Mouse (Mus musculus) left cerebral cortex, adult 9 months (tissue): ENCODE data around the gene Btbd9.

Experiments
- DNase-seq, 2 experiments: peaks; one replicate each; pipeline ENCODE4 v3.0.0; 2022; ENCODE audit warnings: low spot score in 2 of 2

The Btbd9 gene

DNA sequence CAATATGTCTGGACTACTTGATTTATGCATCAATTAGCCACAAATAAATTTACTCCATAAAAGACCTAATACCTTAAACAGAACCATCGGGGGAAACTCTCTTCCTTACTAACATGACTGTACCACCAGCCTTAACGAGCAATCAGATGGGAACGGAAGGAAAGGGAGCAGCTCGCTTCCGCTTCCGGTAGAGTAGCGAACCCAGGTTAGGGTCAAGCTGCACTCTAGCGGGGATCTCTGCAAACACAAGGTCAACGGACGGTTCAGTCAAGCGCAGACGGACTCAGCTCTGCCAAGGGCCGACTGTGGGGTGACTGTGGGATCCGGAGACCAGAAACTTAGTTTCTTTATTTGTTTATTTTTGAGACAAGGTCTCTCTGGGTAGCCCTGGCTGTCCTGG lies 25.9 kb upstream of the Btbd9 start:
- no peak for DNase-seq

DNA sequence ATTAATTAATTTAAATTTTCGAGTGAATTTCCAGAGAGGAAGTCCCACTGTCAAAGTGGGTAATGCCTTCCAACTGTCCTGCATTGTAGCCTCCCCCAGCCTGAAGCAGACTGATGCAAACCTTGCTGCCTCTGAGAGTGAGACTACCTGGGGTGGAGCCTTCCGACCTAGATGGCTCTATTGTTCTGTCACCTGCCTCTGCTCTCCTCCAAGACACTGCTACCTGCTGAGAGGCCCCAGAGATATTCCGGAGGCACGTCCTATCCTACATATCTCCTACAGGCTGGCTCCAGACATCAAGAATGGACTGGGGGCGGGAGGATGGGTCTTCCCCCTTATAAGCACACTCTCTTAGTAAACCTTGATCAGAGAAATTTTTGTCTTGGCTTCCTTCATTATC lies 22.0 kb upstream of the Btbd9 start:
- no peak for DNase-seq

DNA sequence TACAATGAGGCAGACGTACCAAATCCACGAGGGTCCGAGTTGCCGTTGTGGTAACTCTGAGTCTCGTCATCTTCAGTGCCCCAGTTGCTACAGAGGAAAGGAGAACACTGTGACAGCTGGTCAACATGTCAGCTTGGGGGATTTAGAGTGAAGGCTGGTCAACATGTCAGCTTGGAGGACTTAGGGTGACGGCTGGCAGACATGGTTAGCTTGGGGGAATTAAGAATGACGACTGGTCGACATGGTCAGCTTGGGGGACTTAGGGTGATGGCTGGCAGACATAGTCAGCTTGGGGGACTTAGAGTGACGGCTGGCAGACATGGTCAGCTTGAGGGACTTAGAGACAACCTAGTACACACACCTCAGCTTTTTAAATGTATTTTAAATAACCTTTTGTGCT lies 21.5 kb upstream of the Btbd9 start:
- DNase-seq = no peak

DNA sequence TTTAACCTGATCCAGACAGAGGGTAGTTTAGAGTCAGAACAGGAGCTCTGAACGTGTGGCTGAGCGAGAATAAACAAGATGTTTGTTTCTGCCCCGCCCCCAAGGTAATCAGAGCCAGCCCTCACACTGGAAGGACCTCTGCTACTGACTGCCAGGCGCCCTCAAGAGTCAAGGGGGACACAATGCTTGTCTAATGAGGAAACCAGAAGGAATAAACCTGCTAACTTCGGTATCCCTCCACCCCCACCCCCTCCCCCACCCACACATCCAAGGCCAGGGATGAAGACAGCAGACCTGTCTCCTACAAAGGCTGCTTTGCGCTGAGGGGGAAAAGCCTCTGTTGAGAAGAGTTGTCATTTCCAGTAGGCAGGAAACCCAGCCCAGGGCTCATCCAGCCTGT lies 18.6 kb upstream of the Btbd9 start:
- no peak for DNase-seq

DNA sequence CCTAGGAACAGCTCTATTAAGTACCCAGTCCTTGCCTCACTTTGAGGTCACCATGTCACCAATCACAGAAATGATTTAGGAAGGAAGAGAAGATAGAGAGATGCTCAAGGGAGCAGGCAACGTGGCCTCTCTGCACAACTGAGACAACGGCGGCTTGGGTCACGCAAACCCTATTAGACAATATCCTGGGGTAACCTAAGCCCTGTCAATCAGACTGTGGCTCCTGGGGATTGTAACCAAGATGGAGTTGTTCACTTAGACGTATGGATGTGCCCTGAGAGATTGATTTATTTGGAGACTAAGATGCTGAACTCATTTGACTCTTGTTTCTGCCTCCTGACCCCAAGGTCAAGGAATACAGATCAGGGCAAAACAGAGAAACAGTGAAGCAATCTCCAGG lies 18.1 kb upstream of the Btbd9 start:
- DNase-seq = no peak

DNA sequence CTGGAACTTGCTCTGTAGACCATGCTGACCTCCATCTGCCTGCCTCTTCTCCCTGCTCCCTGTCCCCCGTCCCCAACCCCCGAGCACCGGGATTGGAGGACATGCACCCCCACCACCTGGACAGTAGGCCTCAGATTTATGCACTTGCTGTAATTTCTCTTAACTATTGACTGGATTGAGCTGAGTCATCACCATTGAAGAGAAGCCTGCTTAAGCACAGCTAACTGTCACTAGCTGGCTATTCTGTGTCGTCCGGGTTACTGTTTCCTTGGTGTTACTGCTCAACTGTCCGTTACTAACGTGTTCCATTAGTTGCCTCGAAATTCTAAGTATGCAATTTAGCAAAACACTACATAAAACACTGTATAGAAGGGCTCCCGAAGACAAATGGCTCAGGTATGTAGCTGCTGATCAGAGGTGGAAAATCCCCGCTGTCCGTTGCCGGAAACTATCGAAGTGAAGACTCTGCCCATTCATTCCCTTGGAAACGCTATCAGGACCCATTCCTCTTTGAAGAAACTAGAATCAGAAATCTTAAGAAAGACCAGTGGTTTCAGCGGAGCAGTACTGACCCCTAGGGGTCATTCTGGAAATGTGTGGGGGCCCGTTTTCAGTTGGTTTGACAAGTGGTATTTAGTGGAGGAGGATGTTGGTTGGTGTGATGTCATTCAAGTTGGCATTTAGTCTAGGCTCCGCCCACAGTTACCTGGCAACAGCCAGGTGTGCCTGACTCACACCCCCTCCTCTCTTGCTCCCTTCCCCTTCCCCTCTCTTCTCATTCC lies 14.3 kb upstream of the Btbd9 start:
- peak in 1 of 2 experiments; percentile 81 for DNase-seq

DNA sequence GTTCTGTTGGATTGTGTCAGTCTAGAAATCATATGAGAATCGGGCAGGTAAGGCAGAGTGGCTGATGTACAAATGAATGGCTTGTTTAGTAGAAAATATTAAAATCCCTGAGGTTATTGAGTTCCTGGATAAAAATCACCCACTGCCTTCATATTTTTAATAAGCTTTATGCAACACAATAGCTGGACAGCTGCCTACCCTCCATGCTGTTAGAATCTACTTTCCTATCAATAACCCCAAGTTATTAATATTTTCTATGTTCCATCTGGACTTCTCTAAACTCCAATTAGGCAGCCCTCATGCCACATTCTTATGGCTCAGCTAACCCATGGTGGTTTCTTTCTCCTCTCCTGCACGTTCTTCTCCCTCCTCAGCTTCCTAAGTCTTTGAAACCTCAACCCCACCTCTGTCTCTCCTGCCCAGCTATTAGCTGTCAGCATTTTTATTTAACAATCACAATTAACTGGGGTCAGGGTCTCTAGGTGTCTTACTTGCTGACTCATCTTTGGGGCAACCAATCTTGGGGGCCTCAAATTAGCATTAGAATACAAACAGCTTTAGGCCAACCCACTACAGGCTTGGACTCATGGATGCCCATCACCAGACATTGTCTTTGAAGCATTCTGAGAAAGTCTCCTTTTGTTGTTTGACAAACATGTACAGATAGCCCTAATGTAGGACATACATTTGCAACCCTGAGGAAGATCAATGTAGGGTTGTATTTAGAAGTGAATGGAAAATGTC lies 7.1 kb upstream of the Btbd9 start:
- no peak for DNase-seq

DNA sequence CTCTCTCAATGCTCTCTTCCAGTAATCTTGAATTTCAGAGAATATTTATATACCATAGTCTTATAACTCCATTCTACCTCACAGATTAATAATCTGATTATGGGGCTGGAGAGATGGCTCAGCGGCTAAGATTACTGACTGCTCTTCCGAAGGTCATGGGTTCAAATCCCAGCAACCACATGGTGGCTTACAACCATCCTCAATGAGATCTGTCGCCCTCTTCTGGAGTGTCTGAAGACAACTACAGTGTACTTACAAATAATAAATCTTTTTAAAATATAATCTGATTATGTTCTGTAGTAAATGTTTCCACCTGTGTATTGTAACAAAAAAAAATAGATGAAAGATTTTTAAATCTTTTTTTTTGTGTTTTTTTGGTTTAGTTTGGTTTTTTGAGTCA lies 6.0 kb upstream of the Btbd9 start:
- DNase-seq = no peak

DNA sequence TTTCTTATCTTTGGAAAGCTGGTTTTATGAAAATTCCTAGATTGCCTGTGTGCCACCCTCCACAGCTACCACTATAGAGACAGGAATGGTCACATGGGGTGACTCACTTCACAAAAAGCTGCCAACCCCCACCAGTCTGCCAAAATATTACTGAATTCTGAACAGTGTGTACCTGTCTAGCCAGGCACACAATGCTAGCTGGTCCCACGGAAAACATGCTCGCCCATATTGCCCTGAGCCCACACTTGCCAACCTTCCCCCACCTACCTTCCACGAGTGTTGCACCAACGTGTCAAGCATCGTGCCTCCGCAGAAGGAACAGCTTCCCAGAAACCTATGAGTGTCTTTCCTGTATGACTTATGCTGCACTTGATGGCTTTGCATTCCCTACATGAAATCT lies 4.9 kb upstream of the Btbd9 start:
- peak in 1 of 2 experiments; percentile 82 for DNase-seq

DNA sequence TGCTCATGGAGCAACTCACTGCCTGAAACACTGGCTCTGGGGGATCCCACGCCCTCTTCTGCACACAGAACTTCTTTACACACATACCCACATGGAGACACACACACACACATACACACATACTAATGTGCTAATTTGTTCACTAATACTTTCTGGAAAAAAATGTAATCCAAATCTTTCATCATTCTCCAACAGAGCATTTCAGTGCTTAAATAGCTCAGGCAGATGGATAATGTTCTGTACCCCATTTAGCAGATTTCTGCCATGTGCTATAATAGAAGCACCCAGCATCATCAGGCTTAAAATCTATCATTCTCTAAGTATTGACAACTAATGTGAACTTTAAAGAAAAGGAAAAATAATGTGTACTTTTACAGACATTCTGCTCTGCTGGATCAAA lies 4.5 kb upstream of the Btbd9 start:
- no peak for DNase-seq

DNA sequence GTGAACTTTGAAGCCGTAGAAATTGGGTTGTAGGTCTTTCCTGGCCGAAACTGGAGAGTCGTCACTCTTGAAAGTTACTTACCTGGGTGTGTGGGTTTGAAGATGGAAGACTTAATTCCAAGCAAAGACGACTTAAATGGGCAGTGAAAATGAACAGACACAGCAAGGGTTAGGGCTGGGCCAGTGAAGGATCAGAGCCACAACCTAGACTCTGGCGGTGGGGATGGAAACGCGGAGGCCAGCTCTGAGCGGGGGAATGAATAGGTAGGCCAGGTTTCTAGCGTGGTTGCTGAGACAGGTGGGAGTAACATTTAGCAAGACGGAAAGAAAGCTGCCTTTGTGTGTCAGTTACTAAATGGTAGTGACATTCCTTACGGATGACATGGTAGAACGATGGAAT lies 658 bp upstream of the Btbd9 start:
- DNase-seq = no peak

DNA sequence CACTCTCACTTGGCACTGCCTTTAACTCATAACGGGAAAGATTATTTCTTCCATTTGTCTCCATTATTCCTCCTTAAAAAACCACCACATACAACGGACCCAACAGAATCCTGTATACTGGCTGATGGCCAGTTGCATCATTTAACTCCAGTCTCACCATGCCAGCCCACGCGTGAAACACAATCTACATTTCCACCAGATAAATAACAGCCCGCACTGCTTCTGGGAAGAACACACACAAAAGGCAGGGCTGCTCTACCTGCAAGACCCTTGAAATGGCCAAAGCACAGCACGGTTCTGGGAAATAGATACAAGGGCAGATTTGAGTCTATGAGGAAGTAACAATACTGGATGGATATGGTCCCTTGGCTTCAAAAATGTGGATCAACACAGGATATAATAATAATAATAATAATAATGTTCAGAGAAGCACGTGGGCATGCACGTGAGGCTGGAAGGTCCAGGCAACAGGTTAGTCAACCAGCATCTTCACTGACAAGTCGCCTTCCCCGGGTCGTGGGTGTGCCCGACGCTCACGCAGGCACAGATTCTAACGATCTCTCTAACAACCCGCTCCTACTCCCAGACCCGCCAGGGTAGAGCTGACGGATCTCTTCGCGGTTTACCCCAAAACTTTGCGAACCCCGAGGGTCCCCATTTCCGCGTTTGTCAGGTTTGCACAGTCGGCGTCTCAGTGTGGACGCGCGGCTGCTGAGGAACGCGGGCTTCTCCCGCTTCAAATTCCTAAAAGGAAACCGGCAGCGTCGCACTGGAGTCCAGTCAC lies 975 bp downstream of the Btbd9 start:
- DNase-seq = peak in 1 of 2 experiments; percentile 63

DNA sequence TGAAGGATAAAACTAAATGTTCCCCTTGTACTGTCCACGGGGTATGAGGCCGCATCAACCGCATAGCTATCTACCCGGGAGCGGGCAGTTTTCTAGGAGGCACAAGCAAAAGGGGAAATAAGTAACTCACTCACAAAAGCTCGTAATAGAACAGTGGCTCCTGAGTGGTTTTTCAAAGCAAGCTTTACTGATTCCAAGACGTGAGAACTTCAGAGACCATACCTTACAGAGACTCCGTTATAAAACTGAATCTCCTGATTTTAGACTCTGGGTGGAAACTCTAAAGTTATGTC lies 1.6 kb downstream of the Btbd9 start:
- no peak for DNase-seq

DNA sequence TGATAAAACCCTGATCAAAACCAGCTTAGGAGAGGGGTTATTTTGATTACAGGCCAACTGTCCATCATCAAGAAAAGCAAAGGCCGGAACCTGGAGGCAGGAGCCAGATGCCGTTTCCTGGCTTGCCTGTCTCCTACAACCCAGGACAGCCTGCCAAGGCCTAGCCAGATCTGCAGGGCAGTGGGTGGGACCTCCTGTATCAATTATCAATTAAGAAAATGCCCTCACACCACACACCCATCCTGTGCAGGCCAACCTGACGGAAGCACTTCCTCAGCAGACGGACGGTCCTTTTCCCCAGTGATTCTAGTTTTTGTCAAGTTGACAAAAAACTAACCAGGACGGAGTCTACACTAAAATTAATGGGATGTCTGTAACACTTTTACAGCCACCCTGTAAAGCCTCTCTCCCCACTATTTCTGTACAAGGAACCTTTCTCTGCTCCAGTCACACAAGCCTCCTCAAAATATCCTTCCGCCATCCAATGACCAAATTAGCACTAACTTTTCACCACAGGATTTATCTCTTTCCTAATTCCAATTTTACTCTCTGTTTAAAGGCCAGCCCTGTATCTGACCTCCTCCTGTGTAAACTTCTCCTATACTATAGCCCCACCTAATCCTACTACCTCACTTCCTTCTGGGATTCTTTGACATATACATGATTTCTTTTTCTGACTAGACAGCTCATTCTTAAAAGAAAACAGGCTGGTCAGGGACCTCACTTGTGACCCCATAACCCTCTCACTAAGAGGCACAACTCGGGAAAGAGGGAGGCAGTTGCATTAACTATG lies 2.1 kb downstream of the Btbd9 start:
- DNase-seq = no peak

DNA sequence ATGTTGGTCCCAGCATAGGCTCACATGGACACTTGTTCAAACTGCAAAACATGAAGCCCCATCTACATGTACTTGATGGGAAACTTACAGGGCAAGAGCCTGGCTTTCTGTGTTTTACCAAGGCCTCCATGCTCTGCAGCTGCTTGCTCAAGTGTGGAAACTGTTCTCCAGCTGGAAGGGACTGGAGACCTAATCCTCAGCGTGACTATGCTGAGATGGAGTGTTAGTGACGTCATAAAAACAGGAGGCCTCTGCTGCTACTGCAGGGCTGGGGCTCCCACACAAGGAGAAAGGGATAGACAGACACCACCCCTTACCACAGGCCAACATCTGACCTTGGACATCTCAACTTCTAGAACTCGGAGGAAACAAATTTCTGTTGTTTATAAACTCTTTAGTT lies 5.3 kb downstream of the Btbd9 start:
- no peak for DNase-seq

DNA sequence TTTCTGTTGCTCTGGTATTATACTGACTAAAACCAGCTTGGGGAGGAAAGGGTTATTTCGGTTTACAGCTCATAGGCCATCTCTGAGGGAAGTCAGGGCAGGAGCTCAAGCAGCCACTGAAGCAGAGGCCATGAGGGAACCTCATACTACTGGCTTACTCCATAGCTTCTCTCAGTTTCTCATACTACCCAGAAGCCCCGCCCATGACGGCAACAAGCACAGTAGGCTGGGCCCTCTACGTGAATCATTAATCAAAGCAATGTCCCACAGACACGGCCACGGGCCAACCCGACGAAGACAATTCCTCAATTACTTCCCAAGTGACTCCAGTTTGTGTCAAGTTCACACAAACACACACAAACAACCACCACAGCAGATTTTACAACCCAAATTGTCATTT lies 6.1 kb downstream of the Btbd9 start:
- no peak for DNase-seq

DNA sequence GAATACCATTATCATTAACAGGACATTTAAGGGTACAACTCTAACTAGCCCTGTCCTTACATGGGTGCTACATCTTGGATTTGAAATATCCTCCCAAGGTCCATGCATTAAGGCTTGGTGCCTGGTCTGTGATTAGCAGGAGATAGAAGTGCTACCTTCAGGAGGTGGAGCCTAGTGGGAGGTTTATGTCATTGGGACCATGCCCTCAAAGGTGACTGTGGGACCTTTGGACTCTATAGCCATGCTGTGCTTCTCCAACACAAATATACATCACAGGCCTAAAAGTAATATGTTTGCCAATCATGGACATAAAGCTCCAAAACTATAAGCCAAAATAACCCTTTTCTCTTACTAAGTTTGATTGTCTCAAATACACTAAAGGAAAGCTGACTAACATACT lies 7.8 kb downstream of the Btbd9 start:
- DNase-seq = no peak

DNA sequence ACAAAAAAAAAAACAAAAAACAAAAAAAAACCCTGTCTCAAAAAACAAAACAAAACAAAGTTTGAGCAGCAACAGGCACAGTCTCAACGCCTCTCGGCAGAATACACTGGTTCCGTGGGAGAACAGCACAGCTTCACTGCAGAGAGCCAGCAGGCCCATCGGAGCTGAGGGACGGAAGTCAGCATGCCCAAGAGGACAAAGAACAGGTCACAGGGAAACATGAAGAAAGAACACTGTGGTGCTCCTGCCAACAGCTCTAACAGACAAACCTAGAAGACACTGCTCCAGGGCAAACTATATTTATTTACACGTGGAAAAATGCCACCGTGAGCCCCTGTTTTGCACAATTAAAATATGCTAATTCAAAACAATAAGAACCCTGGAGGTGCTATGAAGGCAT lies 11.3 kb downstream of the Btbd9 start:
- DNase-seq = no peak

DNA sequence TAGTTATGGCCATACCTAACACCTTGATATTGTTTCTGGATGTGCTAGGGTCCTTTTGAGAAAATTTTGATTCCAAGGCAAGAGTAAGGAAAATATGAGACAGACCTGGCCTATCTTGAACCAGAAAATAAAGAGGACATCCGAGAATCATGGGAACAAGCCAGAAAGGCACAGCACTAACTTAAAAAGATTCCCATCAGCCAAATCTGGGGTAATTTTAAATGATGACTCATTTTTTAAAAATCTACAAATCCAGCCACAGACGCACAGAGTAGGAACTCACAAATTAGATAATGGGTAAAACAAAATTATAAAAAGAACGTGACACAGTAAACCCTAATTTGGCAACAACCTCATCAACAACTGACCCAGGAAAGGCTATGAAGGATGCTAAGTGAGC lies 11.9 kb downstream of the Btbd9 start:
- DNase-seq = no peak

DNA sequence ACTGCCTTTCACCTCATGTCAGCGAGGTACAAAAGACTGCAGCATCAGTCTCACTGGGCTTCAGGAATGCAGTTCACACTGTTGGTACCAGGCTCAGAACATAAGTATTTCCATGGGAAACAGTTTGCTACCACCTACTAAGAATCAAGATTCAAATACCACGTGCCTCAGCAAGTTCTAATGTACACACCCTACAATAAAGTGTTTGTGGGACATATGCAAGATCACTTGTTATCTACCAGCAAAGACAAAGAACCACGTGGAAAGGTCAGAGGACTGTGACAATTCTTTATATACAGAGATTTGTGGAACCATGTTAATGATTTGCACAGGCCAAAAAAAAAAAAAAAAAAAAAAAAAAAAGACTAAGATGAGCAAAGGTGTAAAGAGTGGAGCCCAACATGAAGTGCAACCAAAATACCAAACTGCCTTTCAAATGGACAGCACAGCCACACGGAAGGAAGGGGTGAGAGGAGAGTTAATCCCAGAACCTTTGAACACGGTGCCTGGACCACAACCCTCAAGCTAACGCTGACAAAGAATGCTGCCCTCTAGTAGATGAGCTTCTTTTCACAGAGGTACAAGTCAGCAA lies 12.7 kb downstream of the Btbd9 start:
- no peak for DNase-seq

DNA sequence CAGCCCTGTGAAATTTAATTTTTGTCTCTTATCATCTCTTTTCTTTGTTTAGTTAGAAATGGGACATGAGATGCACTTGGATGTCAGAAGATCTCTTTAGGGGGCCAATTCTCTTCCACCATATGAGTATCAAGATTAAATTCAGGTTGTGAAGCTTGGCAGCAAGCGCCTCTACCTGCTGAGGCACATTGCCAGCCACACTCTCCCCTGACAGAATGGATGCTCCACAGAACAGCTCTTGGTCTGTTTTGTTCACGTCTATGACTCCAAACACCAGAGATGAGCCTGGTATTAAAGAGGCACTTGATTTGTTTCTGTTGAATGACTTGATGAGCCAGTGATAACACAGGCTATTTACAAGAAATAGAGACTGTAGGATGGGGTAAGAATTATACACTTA lies 13.5 kb downstream of the Btbd9 start:
- no peak for DNase-seq

DNA sequence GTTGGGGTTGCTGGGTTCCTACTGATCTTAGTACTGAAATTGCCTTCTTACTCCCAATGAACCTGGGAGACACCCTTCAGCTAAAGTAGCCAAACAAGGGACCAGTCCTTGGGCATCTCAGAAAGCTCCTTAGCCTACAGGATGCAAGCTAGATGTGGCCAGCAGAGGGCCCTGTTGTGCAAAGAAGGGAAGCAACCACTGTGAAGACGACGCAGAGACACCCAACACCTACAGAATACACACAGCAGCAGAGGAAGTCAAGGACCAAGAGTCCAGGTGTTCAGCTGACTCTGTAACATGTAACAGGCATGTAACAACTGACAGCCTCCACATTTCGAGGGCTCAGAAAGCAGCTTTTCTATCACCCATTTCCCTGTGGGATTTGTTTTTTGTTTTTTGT lies 16.8 kb downstream of the Btbd9 start:
- peak in 1 of 2 experiments; percentile 71 for DNase-seq
